Mouse (Mus musculus) hindbrain, embryonic 12.5 days (tissue): ENCODE data around the gene Vtcn1. TPM values are rescaled to one million over a fixed set of nuclear protein-coding genes. Genes with fewer than 3 reads are reported as not detected.

Source experiments
- ATAC-seq: fragments of 200-750 bp; cut with Nextera tagmentation; 2 replicates; pipeline ENCODE4 v1.8.0; 2017; ENCODE audit warnings: moderate TSS enrichment; ENCODE audit not compliant: low FRiP score
- H3K27ac ChIP-seq: fragments of 300-500 bp; sonication (generic); 2 replicates; pipeline ENCODE4 v1.5.1; 2016; ENCODE audit warnings: mild to moderate bottlenecking
- H3K27me3 ChIP-seq: fragments of 300-500 bp; sonication (generic); 2 replicates; pipeline ENCODE4 v1.6.1; 2016; ENCODE audit warnings: mild to moderate bottlenecking
- H3K36me3 ChIP-seq: fragments of 300-500 bp; sonication (generic); 2 replicates; pipeline ENCODE4 v1.6.1; 2016; ENCODE audit warnings: mild to moderate bottlenecking
- H3K4me1 ChIP-seq: fragments of 300-500 bp; sonication (generic); 2 replicates; pipeline ENCODE4 v1.6.1; 2016
- H3K4me2 ChIP-seq: fragments of 300-500 bp; sonication (generic); replicated peaks from 2 replicates; pipeline ENCODE4 v1.6.1; 2016; ENCODE audit warnings: mild to moderate bottlenecking
- H3K4me3 ChIP-seq: fragments of 300-500 bp; sonication (generic); 2 replicates; pipeline ENCODE4 v1.5.1; 2016; ENCODE audit warnings: mild to moderate bottlenecking
- H3K9ac ChIP-seq: fragments of 300-500 bp; sonication (generic); 2 replicates; pipeline ENCODE4 v1.6.1; 2016; ENCODE audit warnings: mild to moderate bottlenecking, moderate library complexity
- H3K9me3 ChIP-seq: fragments of 300-500 bp; sonication (generic); replicated peaks from 2 replicates; pipeline ENCODE4 v1.6.1; 2016; ENCODE audit warnings: mild to moderate bottlenecking
- WGBS: fragments of 180-500 bp; shearing (Covaris S2); methylation state at CpG from one replicate; pipeline ENCODE4 v1.1.7; 2016; 5-methylcytosine and 5-hydroxymethylcytosine counted together
- polyA plus RNA-seq: library from polyadenylated mRNA; unstranded; fragments of >200 nt; fragmentation: Nextera tagmentation; extraction: Ambion mirVana; gene quantifications from 2 replicates; pipeline ENCODE4 v1.2.1, GENCODE M21; 2016

Gene Vtcn1
- polyA plus RNA-seq, 1 experiment from 2014 or later: 0.15 TPM

DNA sequence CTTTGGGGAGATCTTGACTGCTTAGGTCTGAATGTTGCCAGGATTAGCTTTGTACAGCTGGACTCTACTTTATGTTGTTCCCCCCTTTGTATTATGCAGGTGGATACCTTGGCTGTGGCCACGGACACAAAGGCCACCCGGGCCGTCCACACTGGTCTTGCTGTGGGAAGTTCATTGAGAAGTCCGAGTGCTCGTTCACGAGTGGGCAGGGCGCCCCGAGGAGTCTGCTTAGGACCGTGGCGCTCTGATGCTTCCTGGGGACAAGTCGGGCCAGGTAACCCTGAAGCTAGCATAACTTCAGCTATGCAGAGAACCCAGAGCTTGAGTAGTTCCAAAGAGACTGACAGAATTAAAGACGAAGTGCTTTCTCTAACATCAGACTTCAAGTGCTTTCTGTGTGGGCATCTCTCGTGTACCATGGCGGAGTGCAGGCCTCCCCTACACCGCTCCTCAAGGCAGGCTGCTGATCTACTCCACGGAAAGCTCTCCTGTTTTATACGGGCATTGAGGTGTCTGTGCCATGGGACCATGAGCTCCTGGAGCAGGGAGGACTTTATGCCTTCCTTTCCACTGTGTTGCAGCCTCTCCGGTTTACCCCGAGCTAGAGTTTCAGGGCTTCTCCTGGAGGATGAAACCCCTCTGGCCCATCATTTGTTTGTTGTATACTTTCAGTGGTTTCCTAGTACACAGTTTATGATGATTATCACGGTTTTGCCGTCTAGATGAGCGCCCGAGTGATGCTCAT lies 106.2 kb downstream of the Vtcn1 start:
- 95% methylated on average over 23 of the region's 23 CpGs for WGBS

DNA sequence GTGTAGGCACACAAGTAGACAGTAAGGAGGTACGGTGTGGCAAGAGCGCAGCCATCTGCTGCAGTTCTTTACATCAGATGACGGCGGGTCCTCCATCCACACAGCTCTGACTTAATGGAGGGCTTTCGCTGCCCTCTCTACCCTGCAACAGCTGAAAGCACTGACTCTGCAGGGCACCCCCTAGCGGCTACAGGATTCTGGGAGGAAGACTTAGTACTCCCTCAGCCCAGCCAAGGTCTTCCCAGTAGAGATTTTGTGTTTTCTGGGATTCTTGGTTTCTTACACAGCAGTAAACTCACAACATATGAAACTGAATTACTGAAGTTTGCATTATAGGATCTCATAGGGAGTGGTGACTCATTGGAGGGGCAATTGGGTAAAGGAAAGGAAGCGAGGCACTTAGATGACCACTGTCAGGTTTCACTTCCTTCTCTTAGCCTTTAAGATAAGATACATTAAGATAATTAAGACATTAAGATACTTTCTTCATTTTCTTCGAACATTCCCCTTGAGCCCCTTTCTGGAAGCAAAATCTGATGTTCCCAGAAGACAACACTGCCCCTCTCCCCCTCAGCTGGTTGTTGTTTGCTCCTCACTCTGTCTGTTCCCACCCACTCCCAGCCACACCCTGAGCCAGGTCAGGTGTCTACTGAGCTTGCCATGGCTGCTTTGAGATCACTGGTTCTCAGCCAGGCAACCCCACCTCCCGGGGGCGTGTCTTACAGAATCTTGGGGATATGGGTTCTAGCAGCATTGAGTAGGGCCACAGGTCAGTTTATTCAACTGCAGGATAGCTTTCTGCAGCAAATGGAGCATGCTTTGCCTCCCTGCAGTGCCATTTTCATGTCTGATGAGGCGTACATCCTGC lies 107.1 kb downstream of the Vtcn1 start:
- H3K4me2 ChIP-seq: no peak overlapping the region
- no peaks in the 10 kb centered on the region for H3K9me3 ChIP-seq
- 74% methylated on average over 11 of the region's 11 CpGs for WGBS
- H3K36me3 ChIP-seq: peaks cover 72% of the 10 kb centered on the region
- H3K4me3 ChIP-seq: no peak overlapping the region
- H3K9ac ChIP-seq: no peak overlapping the region
- no peak for ATAC-seq
- H3K27me3 ChIP-seq: no peaks in the 10 kb centered on the region
- no peaks in the 10 kb centered on the region for H3K4me1 ChIP-seq
- no peak overlapping the region for H3K27ac ChIP-seq

More for the DNA sequence above, 106.2 kb downstream of the Vtcn1 start:
- ATAC-seq: no peak
- no peak overlapping the region for H3K4me3 ChIP-seq
- no peak overlapping the region for H3K9ac ChIP-seq
- no peaks in the 10 kb centered on the region for H3K9me3 ChIP-seq
- no peaks in the 10 kb centered on the region for H3K27me3 ChIP-seq
- H3K27ac ChIP-seq: no peak overlapping the region
- peaks cover 7% of the 10 kb centered on the region for H3K4me1 ChIP-seq
- peaks cover 65% of the 10 kb centered on the region for H3K36me3 ChIP-seq
- H3K4me2 ChIP-seq: no peak overlapping the region

DNA sequence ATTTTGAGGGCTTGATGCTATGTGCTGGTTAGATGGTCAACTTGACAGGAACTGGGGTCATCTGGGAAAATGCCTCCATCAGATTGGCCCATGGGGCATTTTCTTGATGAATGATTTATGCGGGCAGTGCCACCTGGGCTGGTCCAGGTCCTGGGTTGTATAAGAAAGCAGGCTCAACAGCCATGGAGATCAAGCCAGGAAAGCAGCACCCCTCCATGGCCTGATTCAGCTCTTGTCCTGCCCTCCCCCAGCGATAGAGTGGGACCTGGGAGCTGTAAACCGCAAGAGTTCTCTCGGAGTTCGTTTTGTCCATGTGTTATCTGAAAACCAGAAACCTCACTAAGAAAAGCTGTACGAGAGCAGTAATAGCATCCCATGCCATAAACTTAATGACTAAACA lies 110.3 kb downstream of the Vtcn1 start:
- no peak for ATAC-seq

DNA sequence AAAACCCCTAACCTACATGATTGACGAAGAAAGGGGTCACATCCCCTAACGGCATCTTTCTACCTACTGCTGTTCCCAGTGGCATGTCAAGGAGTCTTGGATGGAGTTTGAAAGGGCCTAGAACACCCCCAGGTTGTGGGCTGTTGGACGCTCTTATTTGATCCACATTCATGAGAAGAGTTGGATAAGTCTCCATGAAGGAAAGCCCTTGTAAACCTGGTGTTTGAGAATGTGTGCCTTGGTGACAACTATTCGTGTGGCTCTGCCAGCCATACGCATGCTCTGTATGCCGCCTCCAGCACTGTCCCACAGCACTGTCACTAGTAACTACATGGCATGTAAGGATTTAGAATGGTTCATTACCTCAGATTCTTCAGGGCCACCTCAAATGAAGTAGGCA lies 110.9 kb downstream of the Vtcn1 start:
- Histone ChIP-seq H3K36me3 (peaks cover 76% of the 10 kb centered on the region), H3K9ac (no peak overlapping the region), H3K27me3 (no peaks in the 10 kb centered on the region), H3K4me1 (no peaks in the 10 kb centered on the region), H3K27ac (no peak overlapping the region), H3K4me2 (no peak overlapping the region), H3K4me3 (no peak overlapping the region), H3K9me3 (no peaks in the 10 kb centered on the region)
- WGBS: 94% methylated on average over 6 of the region's 6 CpGs
- ATAC-seq: no peak

More for the DNA sequence above, 110.3 kb downstream of the Vtcn1 start:
- no peak overlapping the region for H3K27ac ChIP-seq
- 92% methylated on average over 6 of the region's 6 CpGs for WGBS
- peaks cover 71% of the 10 kb centered on the region for H3K36me3 ChIP-seq
- no peaks in the 10 kb centered on the region for H3K27me3 ChIP-seq
- H3K4me3 ChIP-seq: no peak overlapping the region
- no peak overlapping the region for H3K4me2 ChIP-seq
- no peaks in the 10 kb centered on the region for H3K4me1 ChIP-seq
- no peak overlapping the region for H3K9ac ChIP-seq
- H3K9me3 ChIP-seq: no peaks in the 10 kb centered on the region

DNA sequence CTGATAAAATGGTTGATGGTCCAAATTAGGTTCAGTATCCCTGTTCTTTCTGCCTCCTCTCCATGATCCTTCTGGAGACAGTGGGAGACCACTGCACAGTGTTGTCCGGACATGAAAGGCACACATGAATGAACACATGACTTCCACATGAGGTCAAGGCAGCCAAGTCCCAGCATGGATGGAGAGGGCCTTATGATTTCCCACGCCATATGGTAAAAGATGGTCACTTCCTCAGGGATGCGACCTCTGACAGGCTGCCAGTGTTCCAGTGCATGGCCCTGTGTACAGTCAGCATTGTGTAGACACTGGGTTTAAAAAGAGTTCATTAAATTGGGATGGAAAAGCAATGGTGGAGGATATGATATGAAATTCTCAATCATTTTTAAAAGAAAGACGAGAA lies 113.0 kb downstream of the Vtcn1 start:
- Histone ChIP-seq H3K27ac (no peak overlapping the region), H3K36me3 (peaks cover 63% of the 10 kb centered on the region), H3K27me3 (no peaks in the 10 kb centered on the region), H3K9me3 (no peaks in the 10 kb centered on the region), H3K4me3 (no peak overlapping the region), H3K4me2 (no peak overlapping the region), H3K9ac (no peak overlapping the region), H3K4me1 (no peaks in the 10 kb centered on the region)
- WGBS: 92% methylated on average over 4 of the region's 4 CpGs
- ATAC-seq: no peak

DNA sequence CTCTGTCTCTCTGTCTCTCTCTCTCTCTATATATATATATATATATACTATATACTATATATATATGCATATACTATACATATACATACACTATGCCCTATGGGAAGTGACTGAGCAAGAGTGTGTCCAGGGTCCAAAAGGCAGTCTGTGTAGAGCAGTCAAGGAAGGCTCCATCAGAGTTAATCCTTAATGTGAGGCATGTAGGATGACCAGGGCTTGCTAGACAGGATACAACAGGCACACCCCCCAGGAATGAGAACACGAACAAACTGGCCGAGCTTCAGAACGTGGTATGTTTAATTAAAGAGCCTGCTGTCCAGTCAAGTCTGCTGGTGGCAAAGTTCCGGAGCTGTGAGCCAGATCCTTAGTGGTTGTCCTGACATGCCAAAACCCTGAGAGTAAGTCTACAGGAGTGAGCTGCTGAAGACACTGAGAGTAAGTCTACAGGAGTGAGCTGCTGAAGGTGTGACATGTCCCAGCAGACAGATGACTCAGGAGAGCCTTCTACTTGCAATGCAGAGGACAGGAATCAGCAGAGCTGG lies 115.3 kb downstream of the Vtcn1 start:
- Histone ChIP-seq H3K9ac (no peak overlapping the region), H3K4me3 (no peak overlapping the region), H3K27ac (no peak overlapping the region), H3K4me1 (no peaks in the 10 kb centered on the region), H3K27me3 (no peaks in the 10 kb centered on the region), H3K4me2 (no peak overlapping the region), H3K9me3 (no peaks in the 10 kb centered on the region), H3K36me3 (peaks cover 73% of the 10 kb centered on the region)
- WGBS: 95% methylated on average over 4 of the region's 4 CpGs
- ATAC-seq: no peak

Other genes starting within 250 kb of the Vtcn1 start
- 70.0 and 79.4 TPM in 2 replicates for gene Man1a2, start 140.0 kb upstream of the Vtcn1 start, polyA plus RNA-seq
- gene Trim45, start 96.7 kb downstream of the Vtcn1 start, polyA plus RNA-seq: 6.6 and 7.8 TPM in 2 replicates
- 15.8 and 16.5 TPM in 2 replicates for gene Ttf2, start 144.2 kb downstream of the Vtcn1 start, polyA plus RNA-seq
- gene Cd101, start 204.1 kb downstream of the Vtcn1 start, polyA plus RNA-seq: not detected in 2 replicates